Mouse (Mus musculus) adrenal gland (tissue): Measurements from ENCODE around the gene B3gnt3.
"Not testable (repeated sequence)": the region's sequence is repeated elsewhere in the genome, so short reads cannot be mapped to it uniquely, and the experiment has no call there.

Experiments
- intact Hi-C: fragments of 180-260 bp; cut with DNase I; formaldehyde crosslinking; loops from one replicate; pipeline ENCODE4 v1.15.1; 2025
- long read RNA-seq, 2 experiments: library from polyadenylated mRNA; unstranded; transcript quantifications; one replicate each; pipeline ENCODE4 v2.0.0; 2020; ENCODE audit warnings: borderline replicate concordance in 1 of 2; ENCODE audit not compliant: insufficient replicate concordance in 1 of 2

Gene B3gnt3
- long read RNA-seq, experiment 1, partial matches to known transcripts, result 0 of 4 reads
- long read RNA-seq, experiment 1, other reads (novel, unspliced or antisense), result 0 of 4 reads
- long read RNA-seq, experiment 2, partial matches to known transcripts, result 1 of 4 reads
- long read RNA-seq, experiment 2, other reads (novel, unspliced or antisense), result 1 of 4 reads

GRCm38 (mm10) chr8:71701414-71702086, at the start of gene B3gnt3:
TSS of gene B3gnt3 (minus strand) at chr8:71701789.
- intact Hi-C loops, result no loop called here

- intact Hi-C loops, result not testable (repeated sequence)
These were observed 47.9 kb upstream of the B3gnt3 start for GRCm38 (mm10) chr8:71749321-71750075.

- intact Hi-C loops, result not testable (repeated sequence)
These were observed 45.5 kb upstream of the B3gnt3 start for GRCm38 (mm10) chr8:71747082-71747481.

GRCm38 (mm10) chr8:71745322-71745721, 43.7 kb upstream of the B3gnt3 start:
- intact Hi-C loops, result no loop called here

- intact Hi-C loops, result no loop called here
These were observed 41.2 kb upstream of the B3gnt3 start for GRCm38 (mm10) chr8:71742783-71743182.

- intact Hi-C loops, result no loop called here
These were observed 40.1 kb upstream of the B3gnt3 start for GRCm38 (mm10) chr8:71741687-71742114.

GRCm38 (mm10) chr8:71741226-71741625, 39.6 kb upstream of the B3gnt3 start:
- intact Hi-C loops, result no loop called here

- intact Hi-C loops, result loop anchor here (5.0 kb wide), 1 partner anchor 456 kb away; no protein-coding TSS in a partner anchor
These were observed 36.7 kb upstream of the B3gnt3 start for GRCm38 (mm10) chr8:71738316-71738715.

GRCm38 (mm10) chr8:71731652-71732230, 30.2 kb upstream of the B3gnt3 start:
- intact Hi-C loops, result no loop called here

GRCm38 (mm10) chr8:71728826-71729620, 27.4 kb upstream of the B3gnt3 start:
- intact Hi-C loops, result no loop called here

- intact Hi-C loops, result no loop called here
These were observed 26.7 kb upstream of the B3gnt3 start for GRCm38 (mm10) chr8:71728240-71728785.

- intact Hi-C loops, result no loop called here
These were observed 23.7 kb upstream of the B3gnt3 start, which contains the start of gene Fcho1 for GRCm38 (mm10) chr8:71725122-71725924. TSS of gene Fcho1 (minus strand) at chr8:71725716.

GRCm38 (mm10) chr8:71724389-71724788, 22.8 kb upstream of the B3gnt3 start:
- intact Hi-C loops, result no loop called here

GRCm38 (mm10) chr8:71723047-71723551, 21.5 kb upstream of the B3gnt3 start:
- intact Hi-C loops, result no loop called here

- intact Hi-C loops, result no loop called here
These were observed 18.4 kb upstream of the B3gnt3 start for GRCm38 (mm10) chr8:71719928-71720457.

GRCm38 (mm10) chr8:71719218-71719617, 17.6 kb upstream of the B3gnt3 start:
- intact Hi-C loops, result no loop called here

- intact Hi-C loops, result no loop called here
These were observed 16.7 kb upstream of the B3gnt3 start for GRCm38 (mm10) chr8:71718252-71718651.

GRCm38 (mm10) chr8:71717096-71717495, 15.5 kb upstream of the B3gnt3 start:
- intact Hi-C loops, result no loop called here

GRCm38 (mm10) chr8:71716561-71717053, 15.0 kb upstream of the B3gnt3 start:
- intact Hi-C loops, result no loop called here
